Mouse (Mus musculus) limb, embryonic 15.5 days (tissue): Measurements from ENCODE around the gene Cux1. TPM values are rescaled to one million over a fixed set of nuclear protein-coding genes. Genes with fewer than 3 reads are reported as not detected.

ENCODE experiments used
- ATAC-seq: fragments of 200-750 bp; cut with Nextera tagmentation; 2 replicates; pipeline ENCODE4 v1.8.0; 2017; ENCODE audit warnings: low read depth, moderate TSS enrichment; ENCODE audit not compliant: insufficient number of reproducible peaks, low FRiP score, low TSS enrichment
- H3K27ac ChIP-seq: fragments of 300-500 bp; sonication (generic); 2 replicates; pipeline ENCODE4 v1.5.1; 2015; ENCODE audit warnings: moderate library complexity, mild to moderate bottlenecking, inconsistent platforms
- H3K27me3 ChIP-seq: fragments of 300-500 bp; sonication (generic); 2 replicates; pipeline ENCODE4 v1.6.1; 2015; ENCODE audit warnings: inconsistent platforms
- H3K36me3 ChIP-seq: fragments of 300-500 bp; sonication (generic); 2 replicates; pipeline ENCODE4 v1.6.1; 2015; ENCODE audit warnings: inconsistent platforms
- H3K4me1 ChIP-seq: fragments of 300-500 bp; sonication (generic); 2 replicates; pipeline ENCODE4 v1.6.1; 2015; ENCODE audit warnings: inconsistent platforms
- H3K4me2 ChIP-seq: fragments of 300-500 bp; sonication (generic); 2 replicates; pipeline ENCODE4 v1.6.1; 2015; ENCODE audit warnings: mild to moderate bottlenecking, inconsistent platforms
- H3K4me3 ChIP-seq: fragments of 300-500 bp; sonication (generic); 2 replicates; pipeline ENCODE4 v1.5.1; 2015; ENCODE audit warnings: mild to moderate bottlenecking, inconsistent platforms
- H3K9ac ChIP-seq: fragments of 300-500 bp; sonication (generic); 2 replicates; pipeline ENCODE4 v1.6.1; 2015; ENCODE audit warnings: inconsistent platforms
- H3K9me3 ChIP-seq: fragments of 300-500 bp; sonication (generic); 2 replicates; pipeline ENCODE4 v1.6.1; 2016; ENCODE audit warnings: inconsistent platforms
- WGBS: fragments of 180-500 bp; shearing (Covaris S2); methylation state at CpG from one replicate; pipeline ENCODE4 v1.1.7; 2015; 5-methylcytosine and 5-hydroxymethylcytosine counted together
- polyA plus RNA-seq: library from polyadenylated mRNA; unstranded; fragments of >200 nt; fragmentation: Nextera tagmentation; extraction: Ambion mirVana; gene quantifications from 2 replicates; pipeline ENCODE4 v1.2.1, GENCODE M21; 2015

Gene Cux1
- polyA plus RNA-seq, 1 experiment from 2014 or later: 80.1 TPM

DNA sequence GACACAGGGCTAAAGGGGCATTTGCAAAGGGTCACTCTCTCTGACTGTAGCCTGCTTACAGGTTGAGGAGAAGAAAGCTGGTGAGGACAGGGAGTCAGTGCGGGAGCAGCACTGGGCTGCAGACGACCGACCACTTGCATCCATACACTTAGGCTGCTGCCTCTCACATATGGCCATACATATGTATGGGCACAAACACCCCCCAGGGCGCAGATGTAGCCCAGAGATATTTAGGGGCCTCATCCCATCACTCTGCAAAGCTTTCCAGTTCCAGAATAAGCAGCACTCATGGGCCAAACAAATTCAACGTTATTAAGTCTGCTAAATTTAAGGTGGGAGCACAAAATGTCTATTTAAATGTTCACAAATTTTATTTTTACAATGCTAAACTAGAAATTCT lies 261.0 kb downstream of the Cux1 start:
- Histone ChIP-seq H3K4me3 (no peak overlapping the region), H3K9me3 (no peaks in the 10 kb centered on the region), H3K27ac (no peak overlapping the region), H3K27me3 (no peaks in the 10 kb centered on the region), H3K4me2 (no peak overlapping the region), H3K36me3 (peaks cover 72% of the 10 kb centered on the region), H3K9ac (no peak overlapping the region), H3K4me1 (no peaks in the 10 kb centered on the region)
- ATAC-seq: no peak
- 86% methylated on average over 5 of the region's 5 CpGs for WGBS

DNA sequence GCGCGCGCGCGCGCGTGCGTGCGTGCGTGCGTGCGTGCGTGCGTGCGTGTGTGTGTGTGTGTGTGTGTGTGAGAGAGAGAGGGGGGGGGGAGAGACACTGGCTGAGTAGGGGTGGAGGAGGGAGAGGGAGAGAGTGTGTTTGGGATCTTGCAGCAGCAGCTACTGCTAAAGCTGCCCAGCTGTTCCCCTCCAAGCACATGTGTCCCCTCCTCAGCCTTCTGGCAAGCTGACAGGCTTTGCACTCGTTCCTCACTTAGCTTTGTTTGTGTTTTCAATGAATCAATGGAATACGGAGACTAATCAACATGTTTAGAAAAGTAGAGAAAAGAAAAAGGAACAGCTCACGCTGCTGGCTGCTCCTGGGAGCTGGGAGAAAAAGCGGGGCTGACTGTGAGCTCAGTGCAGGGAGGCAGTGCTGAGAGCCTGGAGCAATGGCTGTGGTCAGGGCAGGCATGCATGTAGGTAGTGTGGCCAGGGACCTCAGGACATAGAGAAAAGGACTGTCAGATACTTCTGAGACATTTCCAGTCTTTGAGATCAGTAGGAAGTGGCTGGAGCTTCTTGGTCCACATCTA lies 263.8 kb downstream of the Cux1 start:
- Histone ChIP-seq H3K9me3 (no peaks in the 10 kb centered on the region), H3K36me3 (peaks cover 70% of the 10 kb centered on the region), H3K9ac (no peak overlapping the region), H3K27ac (0 out of 2 replicates have a peak overlapping the region, but pooled peaks have one; percentile 13), H3K4me2 (no peak overlapping the region), H3K27me3 (no peaks in the 10 kb centered on the region), H3K4me3 (no peak overlapping the region), H3K4me1 (no peaks in the 10 kb centered on the region)
- no peak for ATAC-seq
- 85% methylated on average over 19 of the region's 19 CpGs for WGBS

DNA sequence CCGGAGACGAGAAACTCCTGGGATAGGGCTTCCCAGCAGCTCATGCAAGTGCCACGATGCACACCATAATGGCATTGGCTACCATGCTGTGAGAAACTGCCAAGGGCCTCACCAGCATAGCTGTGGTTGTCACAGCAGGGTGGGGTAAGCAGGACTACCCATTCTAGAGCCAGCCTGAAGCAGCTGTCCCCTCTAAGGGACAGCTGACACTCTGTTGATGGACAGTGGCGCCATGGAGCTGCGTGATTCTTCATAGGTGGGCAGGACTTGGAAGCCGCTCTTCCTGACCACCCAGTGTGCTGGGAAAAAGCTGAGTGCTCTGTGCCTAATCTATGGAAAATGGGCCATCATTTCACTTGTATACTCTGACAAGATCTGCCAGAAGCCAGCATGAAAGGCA lies 266.4 kb downstream of the Cux1 start:
- ATAC-seq: peak; percentile 76
- no peak overlapping the region for H3K9ac ChIP-seq
- no peak overlapping the region for H3K27ac ChIP-seq
- H3K4me1 ChIP-seq: no peaks in the 10 kb centered on the region
- WGBS: 83% methylated on average over 6 of the region's 6 CpGs
- no peak overlapping the region for H3K4me3 ChIP-seq
- H3K36me3 ChIP-seq: peaks cover 62% of the 10 kb centered on the region
- H3K4me2 ChIP-seq: no peak overlapping the region
- no peaks in the 10 kb centered on the region for H3K27me3 ChIP-seq
- H3K9me3 ChIP-seq: no peaks in the 10 kb centered on the region

DNA sequence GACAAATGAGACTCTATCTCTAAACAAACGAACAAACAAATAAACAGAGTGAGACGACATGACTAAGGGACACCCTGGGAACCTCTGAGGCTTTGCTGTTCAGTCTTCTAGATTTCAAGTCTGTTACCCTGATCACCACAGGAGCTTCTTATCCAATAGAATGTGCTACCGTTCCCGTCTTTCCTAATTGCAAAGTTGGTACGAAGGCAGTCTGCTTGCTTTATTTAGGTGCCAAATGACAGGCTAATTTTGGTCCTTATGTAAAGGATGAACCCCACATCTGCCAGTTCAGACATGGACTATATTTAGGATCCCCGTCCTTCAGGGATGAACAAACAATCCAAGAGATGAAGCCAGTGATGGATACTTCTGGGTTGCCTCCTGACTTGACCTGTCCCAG lies 269.6 kb downstream of the Cux1 start:
- no peaks in the 10 kb centered on the region for H3K9me3 ChIP-seq
- no peaks in the 10 kb centered on the region for H3K4me1 ChIP-seq
- H3K4me2 ChIP-seq: no peak overlapping the region
- no peaks in the 10 kb centered on the region for H3K27me3 ChIP-seq
- H3K27ac ChIP-seq: no peak overlapping the region
- H3K4me3 ChIP-seq: no peak overlapping the region
- peaks cover 44% of the 10 kb centered on the region for H3K36me3 ChIP-seq
- no peak for ATAC-seq
- 86% methylated on average over 6 of the region's 6 CpGs for WGBS
- H3K9ac ChIP-seq: no peak overlapping the region

DNA sequence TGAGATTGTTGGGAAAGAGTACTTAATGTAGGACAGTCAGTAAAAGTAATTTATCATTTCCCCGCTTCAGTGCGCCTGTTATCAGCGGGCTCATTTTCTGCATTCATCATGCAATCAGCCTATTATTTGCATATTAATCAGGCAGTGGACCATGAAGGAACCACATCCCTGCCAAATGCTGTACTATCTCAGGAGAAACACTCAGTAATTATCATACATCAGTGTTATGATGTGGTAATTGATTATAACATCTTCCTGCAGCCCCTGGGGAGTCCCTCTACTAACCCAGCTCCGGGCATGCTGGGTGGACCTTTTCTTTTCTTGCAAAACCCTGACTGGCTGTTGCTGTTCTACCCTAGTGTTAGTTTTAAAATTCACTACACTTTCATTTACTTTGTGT lies 270.4 kb downstream of the Cux1 start:
- WGBS: 89% methylated on average over 4 of the region's 4 CpGs
- no peaks in the 10 kb centered on the region for H3K27me3 ChIP-seq
- H3K36me3 ChIP-seq: peaks cover 37% of the 10 kb centered on the region
- H3K4me1 ChIP-seq: no peaks in the 10 kb centered on the region
- H3K4me2 ChIP-seq: no peak overlapping the region
- no peaks in the 10 kb centered on the region for H3K9me3 ChIP-seq
- H3K27ac ChIP-seq: no peak overlapping the region
- H3K9ac ChIP-seq: no peak overlapping the region
- H3K4me3 ChIP-seq: no peak overlapping the region
- ATAC-seq: no peak

DNA sequence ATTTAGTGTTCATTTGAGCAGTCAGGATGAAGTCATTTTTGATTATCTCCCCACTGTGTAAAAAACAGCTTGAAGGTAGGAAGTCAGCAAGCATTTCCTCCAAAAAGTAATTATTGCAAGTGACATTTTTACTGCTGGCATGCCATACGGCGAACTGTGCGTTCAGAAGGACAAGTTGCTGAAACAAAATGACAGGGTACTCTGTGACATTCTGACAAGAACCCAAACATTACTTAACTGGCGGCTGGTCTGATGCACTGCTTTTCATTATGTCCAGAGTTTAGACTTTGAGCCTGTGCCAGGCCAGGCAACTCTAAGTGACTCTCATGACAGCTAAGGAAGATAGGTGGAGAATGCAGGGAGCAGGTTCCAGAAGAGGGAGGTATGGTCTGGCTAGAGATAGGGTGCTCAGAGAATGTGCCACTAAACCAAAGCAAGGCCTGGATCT lies 274.3 kb downstream of the Cux1 start:
- no peaks in the 10 kb centered on the region for H3K4me1 ChIP-seq
- no peak overlapping the region for H3K9ac ChIP-seq
- WGBS: 67% methylated on average over 4 of the region's 4 CpGs
- no peak overlapping the region for H3K4me3 ChIP-seq
- peaks cover 18% of the 10 kb centered on the region for H3K36me3 ChIP-seq
- no peak for ATAC-seq
- no peaks in the 10 kb centered on the region for H3K27me3 ChIP-seq
- H3K4me2 ChIP-seq: no peak overlapping the region
- H3K9me3 ChIP-seq: no peaks in the 10 kb centered on the region
- no peak overlapping the region for H3K27ac ChIP-seq

DNA sequence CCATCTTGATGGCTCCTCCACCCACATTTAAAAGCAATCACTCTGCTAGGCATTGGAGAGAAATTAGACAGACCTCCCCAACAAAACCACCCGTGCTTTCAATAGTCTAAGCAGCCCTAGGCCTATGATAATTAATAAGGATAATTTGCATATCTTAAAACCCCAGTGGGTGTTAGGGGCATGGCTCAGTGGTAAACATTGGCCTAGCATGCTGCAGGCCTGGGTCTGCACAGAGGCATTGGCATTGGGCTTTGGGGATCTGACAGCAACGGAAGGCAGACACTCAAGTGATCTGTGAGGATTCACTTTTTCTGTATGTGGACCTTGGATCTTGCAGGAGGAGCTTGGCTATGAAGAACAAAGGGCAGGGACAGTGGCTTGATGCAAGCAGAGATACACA lies 274.9 kb downstream of the Cux1 start:
- Histone ChIP-seq H3K4me2 (no peak overlapping the region), H3K4me1 (no peaks in the 10 kb centered on the region), H3K9ac (no peak overlapping the region), H3K27me3 (no peaks in the 10 kb centered on the region), H3K27ac (no peak overlapping the region), H3K4me3 (no peak overlapping the region), H3K9me3 (no peaks in the 10 kb centered on the region), H3K36me3 (peaks cover 23% of the 10 kb centered on the region)
- 79% methylated on average over 2 of the region's 2 CpGs for WGBS
- no peak for ATAC-seq

DNA sequence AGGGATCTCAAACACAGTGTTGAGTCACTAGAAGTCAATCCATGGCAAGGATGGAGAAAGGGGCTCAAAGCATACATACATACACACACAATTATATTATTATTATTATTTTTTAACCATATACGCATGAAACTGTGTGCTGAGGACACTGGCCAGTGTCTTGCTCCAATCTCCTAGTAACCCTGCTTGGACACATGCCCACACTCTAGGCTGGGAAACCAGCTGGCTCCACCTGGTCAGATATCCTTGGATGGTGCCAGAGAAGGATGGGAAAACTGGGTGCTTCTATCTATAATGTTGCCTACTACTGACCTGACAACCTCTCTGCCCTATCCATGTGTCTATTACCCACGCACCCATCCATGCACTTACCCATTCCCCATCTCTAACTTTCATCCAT lies 275.7 kb downstream of the Cux1 start:
- Histone ChIP-seq H3K27me3 (no peaks in the 10 kb centered on the region), H3K36me3 (peaks cover 21% of the 10 kb centered on the region)
- no peak for ATAC-seq

DNA sequence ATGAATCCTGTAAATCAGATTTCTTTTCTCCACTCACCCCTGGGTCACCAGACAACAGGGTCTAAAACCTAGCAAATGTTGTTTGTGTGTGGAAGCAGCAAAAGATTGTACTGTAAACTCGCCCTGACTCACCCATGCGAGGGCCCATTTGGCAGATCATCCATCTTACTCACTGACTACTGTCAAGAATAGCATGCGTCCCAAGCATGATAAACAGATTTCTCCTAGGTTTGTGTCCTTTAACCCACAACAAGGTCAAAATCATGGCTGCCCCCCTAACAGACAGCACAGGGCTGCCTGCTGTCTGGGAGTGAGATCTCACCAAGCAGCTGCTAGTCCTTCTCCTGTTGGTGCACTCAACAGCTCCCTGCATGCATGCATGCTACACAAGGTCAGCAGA lies 277.5 kb downstream of the Cux1 start:
- Histone ChIP-seq H3K9me3 (no peaks in the 10 kb centered on the region), H3K9ac (no peak overlapping the region), H3K27me3 (no peaks in the 10 kb centered on the region), H3K36me3 (peaks cover 26% of the 10 kb centered on the region), H3K4me3 (no peak overlapping the region), H3K27ac (no peak overlapping the region), H3K4me2 (no peak overlapping the region), H3K4me1 (no peaks in the 10 kb centered on the region)
- ATAC-seq: no peak
- 84% methylated on average over 3 of the region's 3 CpGs for WGBS

More for the DNA sequence above, 275.7 kb downstream of the Cux1 start:
- WGBS: 84% methylated on average over 2 of the region's 2 CpGs
- no peaks in the 10 kb centered on the region for H3K4me1 ChIP-seq
- H3K9me3 ChIP-seq: no peaks in the 10 kb centered on the region
- H3K27ac ChIP-seq: no peak overlapping the region
- H3K4me2 ChIP-seq: no peak overlapping the region
- no peak overlapping the region for H3K4me3 ChIP-seq
- H3K9ac ChIP-seq: no peak overlapping the region

DNA sequence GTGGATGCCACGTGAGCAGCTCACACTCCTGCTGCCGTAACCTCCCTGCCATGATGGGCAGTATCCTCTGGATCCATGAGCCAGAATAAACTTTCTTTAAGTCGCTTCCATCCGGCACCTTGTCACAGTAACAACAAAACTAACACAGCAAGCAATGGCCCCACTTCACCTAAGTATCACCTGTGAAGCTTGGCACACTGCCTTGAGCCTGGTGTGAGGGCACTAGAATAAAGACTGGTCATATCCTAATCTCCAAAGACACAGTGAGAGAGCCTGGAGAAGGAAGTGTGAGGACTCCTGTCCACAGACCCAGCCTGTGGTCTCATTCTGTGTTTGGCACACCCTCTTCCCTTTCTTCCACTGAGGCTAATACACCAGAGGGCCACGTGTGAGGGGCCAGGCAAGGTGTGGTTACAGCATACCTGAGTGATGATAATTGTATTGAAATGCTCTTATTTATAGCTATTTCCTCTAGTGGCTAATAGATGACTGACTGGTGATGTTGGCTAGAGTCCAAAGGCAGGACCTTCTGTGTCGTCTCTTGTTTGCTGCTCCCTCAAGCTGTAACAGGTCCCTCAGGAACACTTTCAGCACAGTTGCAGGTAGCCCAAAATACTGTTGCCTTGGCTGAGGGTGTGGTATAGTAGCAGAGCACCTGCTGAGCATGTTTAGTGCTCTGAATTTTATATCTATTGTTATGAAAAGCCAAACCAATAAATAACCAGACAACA lies 278.8 kb downstream of the Cux1 start:
- no peaks in the 10 kb centered on the region for H3K4me1 ChIP-seq
- no peak for ATAC-seq
- H3K4me2 ChIP-seq: no peak overlapping the region
- no peaks in the 10 kb centered on the region for H3K27me3 ChIP-seq
- no peak overlapping the region for H3K27ac ChIP-seq
- 74% methylated on average over 6 of the region's 6 CpGs for WGBS
- no peak overlapping the region for H3K4me3 ChIP-seq
- peaks cover 26% of the 10 kb centered on the region for H3K36me3 ChIP-seq
- H3K9ac ChIP-seq: no peak overlapping the region
- no peaks in the 10 kb centered on the region for H3K9me3 ChIP-seq

DNA sequence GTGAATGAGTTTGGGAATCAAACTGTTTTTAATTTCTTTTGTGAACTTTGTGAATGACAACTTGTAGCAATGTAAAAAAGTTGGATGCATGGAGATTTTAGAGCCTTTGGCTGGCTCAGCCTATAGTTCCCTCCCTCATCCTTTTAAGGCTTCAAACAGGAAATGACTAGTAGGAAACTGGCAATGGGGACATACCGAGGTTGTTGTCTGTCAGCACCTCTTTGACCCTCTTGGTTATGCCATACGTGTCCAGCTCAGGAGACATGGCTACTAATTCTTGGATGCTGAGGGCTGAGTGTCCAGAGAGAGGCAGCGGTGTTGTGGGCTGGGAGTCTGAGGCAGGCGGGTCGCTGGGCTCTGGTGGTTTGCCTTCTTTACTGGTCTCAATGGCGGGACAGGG lies 280.7 kb downstream of the Cux1 start:
- ATAC-seq: no peak
- Histone ChIP-seq H3K4me1 (no peaks in the 10 kb centered on the region), H3K9me3 (no peaks in the 10 kb centered on the region), H3K9ac (no peak overlapping the region), H3K27ac (no peak overlapping the region), H3K4me2 (no peak overlapping the region), H3K36me3 (peaks cover 43% of the 10 kb centered on the region), H3K4me3 (no peak overlapping the region), H3K27me3 (no peaks in the 10 kb centered on the region)
- WGBS: 74% methylated on average over 6 of the region's 6 CpGs

DNA sequence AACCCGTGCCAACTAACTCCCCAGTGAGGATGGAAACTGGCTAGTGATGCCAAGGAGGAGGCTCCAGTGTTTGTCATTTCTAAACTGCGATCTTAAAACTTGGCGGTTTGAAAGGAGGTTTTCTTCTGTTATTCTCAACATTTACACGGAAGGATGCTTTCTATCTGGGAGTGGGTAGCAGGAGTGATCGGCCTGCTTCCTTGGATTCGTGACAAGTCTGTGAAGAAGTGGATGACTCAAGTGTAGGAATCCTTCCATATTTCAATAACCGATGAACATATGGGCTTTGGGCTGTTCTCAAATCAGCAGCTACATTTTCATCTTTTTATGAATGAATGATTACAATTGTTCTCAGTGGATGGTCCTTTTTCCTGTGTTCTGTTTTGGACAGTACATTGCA lies 282.2 kb downstream of the Cux1 start:
- H3K4me1 ChIP-seq: no peaks in the 10 kb centered on the region
- no peak overlapping the region for H3K4me3 ChIP-seq
- no peak overlapping the region for H3K27ac ChIP-seq
- H3K9me3 ChIP-seq: no peaks in the 10 kb centered on the region
- H3K36me3 ChIP-seq: peaks cover 49% of the 10 kb centered on the region
- H3K4me2 ChIP-seq: no peak overlapping the region
- 79% methylated on average over 7 of the region's 7 CpGs for WGBS
- no peak overlapping the region for H3K9ac ChIP-seq
- no peaks in the 10 kb centered on the region for H3K27me3 ChIP-seq
- no peak for ATAC-seq
